Mouse (Mus musculus): Measurements from ENCODE around the gene Arl15. TPM values are rescaled to one million over a fixed set of nuclear protein-coding genes. Genes with fewer than 3 reads are reported as not detected.

The Arl15 gene
- polyA plus RNA-seq, 1 experiment from 2014 or later: 3.7 TPM

GRCm38 (mm10) chr13:113914551-113914971 is 120.3 kb downstream of the Arl15 start:
- Histone ChIP-seq H3K9ac (ENCODE audit: low read length) (no peak overlapping the region), H3K4me2 (replicated peaks; ENCODE audit: low read depth) (no peak overlapping the region), H3K27me3 (ENCODE audit: control insufficient read depth, insufficient read depth, low read length) (no peaks in the 10 kb centered on the region), H3K9me3 (ENCODE audit: control insufficient read depth, low read length) (no peaks in the 10 kb centered on the region), H3K4me1 (replicated peaks; ENCODE audit: control insufficient read depth, insufficient read depth) (no peaks in the 10 kb centered on the region), H3K36me3 (ENCODE audit: control insufficient read depth, insufficient read depth, low read length) (no peaks in the 10 kb centered on the region), H3K27ac (replicated peaks) (no peak overlapping the region), H3K4me3 (ENCODE audit: low read depth, low read length) (no peak overlapping the region)
- DNase-seq (ENCODE audit: low spot score) (no peak), ATAC-seq (ENCODE audit: low FRiP score, low TSS enrichment) (no peak)
- WGBS: 52% methylated on average over 9 of the region's 9 CpGs
- TF ChIP-seq EP300 (optimal IDR thresholded peaks at IDR 0.05) (no peak), CTCF (IDR thresholded peaks at IDR 0.05; ENCODE audit: low read depth) (no peak)

GRCm38 (mm10) chr13:113915700-113916099 is 121.4 kb downstream of the Arl15 start:
- TF ChIP-seq CTCF (IDR thresholded peaks at IDR 0.05; ENCODE audit: low read depth) (no peak), EP300 (optimal IDR thresholded peaks at IDR 0.05) (no peak)
- Histone ChIP-seq H3K27ac (replicated peaks) (no peak overlapping the region), H3K9me3 (ENCODE audit: control insufficient read depth, low read length) (no peaks in the 10 kb centered on the region), H3K9ac (ENCODE audit: low read length) (no peak overlapping the region), H3K36me3 (ENCODE audit: control insufficient read depth, insufficient read depth, low read length) (no peaks in the 10 kb centered on the region), H3K4me2 (replicated peaks; ENCODE audit: low read depth) (no peak overlapping the region), H3K4me3 (ENCODE audit: low read depth, low read length) (no peak overlapping the region), H3K4me1 (replicated peaks; ENCODE audit: control insufficient read depth, insufficient read depth) (no peaks in the 10 kb centered on the region), H3K27me3 (ENCODE audit: control insufficient read depth, insufficient read depth, low read length) (no peaks in the 10 kb centered on the region)
- ATAC-seq (ENCODE audit: low FRiP score, low TSS enrichment) (no peak), DNase-seq (ENCODE audit: low spot score) (no peak)
- WGBS: 94% methylated on average over 14 of the region's 14 CpGs

GRCm38 (mm10) chr13:113916761-113917160 is 122.5 kb downstream of the Arl15 start:
- WGBS: 79% methylated on average over 5 of the region's 5 CpGs
- TF ChIP-seq EP300 (optimal IDR thresholded peaks at IDR 0.05) (no peak), CTCF (IDR thresholded peaks at IDR 0.05; ENCODE audit: low read depth) (no peak)
- H3K27me3 ChIP-seq (ENCODE audit: control insufficient read depth, insufficient read depth, low read length): no peaks in the 10 kb centered on the region
- H3K4me1 ChIP-seq (replicated peaks; ENCODE audit: control insufficient read depth, insufficient read depth): no peaks in the 10 kb centered on the region
- H3K4me3 ChIP-seq (ENCODE audit: low read depth, low read length): no peak overlapping the region
- no peak for DNase-seq (ENCODE audit: low spot score)
- H3K27ac ChIP-seq (replicated peaks): no peak overlapping the region
- H3K9ac ChIP-seq (ENCODE audit: low read length): no peak overlapping the region
- H3K36me3 ChIP-seq (ENCODE audit: control insufficient read depth, insufficient read depth, low read length): no peaks in the 10 kb centered on the region
- no peak for ATAC-seq (ENCODE audit: low FRiP score, low TSS enrichment)
- H3K4me2 ChIP-seq (replicated peaks; ENCODE audit: low read depth): no peak overlapping the region
- no peaks in the 10 kb centered on the region for H3K9me3 ChIP-seq (ENCODE audit: control insufficient read depth, low read length)

DNA sequence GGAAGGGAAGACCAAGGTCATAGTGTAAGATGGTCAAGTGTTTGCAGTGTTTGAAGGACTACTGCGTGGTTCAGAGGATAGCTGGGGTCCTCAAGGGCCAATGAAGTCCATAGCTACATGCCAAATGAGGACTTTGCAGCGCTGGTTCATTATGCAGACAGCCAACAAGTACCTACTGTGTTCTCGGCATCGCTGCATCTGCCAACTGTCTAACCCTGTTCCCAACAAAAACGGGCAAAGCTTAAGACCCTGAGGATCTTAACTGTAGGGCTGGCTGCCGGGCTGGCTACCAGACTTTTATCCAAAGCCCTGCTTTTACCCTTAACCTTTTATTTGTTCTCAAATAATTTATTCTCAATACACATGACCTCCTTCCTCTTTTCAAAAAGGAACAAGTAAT is 123.1 kb downstream of the Arl15 start:
- Histone ChIP-seq H3K4me2 (replicated peaks; ENCODE audit: low read depth) (no peak overlapping the region), H3K9ac (ENCODE audit: low read length) (no peak overlapping the region), H3K36me3 (ENCODE audit: control insufficient read depth, insufficient read depth, low read length) (no peaks in the 10 kb centered on the region), H3K4me3 (ENCODE audit: low read depth, low read length) (no peak overlapping the region), H3K4me1 (replicated peaks; ENCODE audit: control insufficient read depth, insufficient read depth) (no peaks in the 10 kb centered on the region), H3K9me3 (ENCODE audit: control insufficient read depth, low read length) (no peaks in the 10 kb centered on the region), H3K27me3 (ENCODE audit: control insufficient read depth, insufficient read depth, low read length) (no peaks in the 10 kb centered on the region), H3K27ac (replicated peaks) (no peak overlapping the region)
- TF ChIP-seq EP300 (optimal IDR thresholded peaks at IDR 0.05) (no peak), CTCF (IDR thresholded peaks at IDR 0.05; ENCODE audit: low read depth) (no peak)
- no peak for ATAC-seq (ENCODE audit: low FRiP score, low TSS enrichment)
- no peak for DNase-seq (ENCODE audit: low spot score)
- WGBS: 86% methylated on average over 6 of the region's 6 CpGs

GRCm38 (mm10) chr13:113917868-113918411 is 123.6 kb downstream of the Arl15 start:
- ATAC-seq (ENCODE audit: low FRiP score, low TSS enrichment) (no peak), DNase-seq (ENCODE audit: low spot score) (no peak)
- no peaks in the 10 kb centered on the region for H3K27me3 ChIP-seq (ENCODE audit: control insufficient read depth, insufficient read depth, low read length)
- 82% methylated on average over 15 of the region's 15 CpGs for WGBS
- H3K4me2 ChIP-seq (replicated peaks; ENCODE audit: low read depth): no peak overlapping the region
- H3K9me3 ChIP-seq (ENCODE audit: control insufficient read depth, low read length): no peaks in the 10 kb centered on the region
- TF ChIP-seq EP300 (optimal IDR thresholded peaks at IDR 0.05) (no peak), CTCF (IDR thresholded peaks at IDR 0.05; ENCODE audit: low read depth) (no peak)
- H3K36me3 ChIP-seq (ENCODE audit: control insufficient read depth, insufficient read depth, low read length): no peaks in the 10 kb centered on the region
- no peak overlapping the region for H3K4me3 ChIP-seq (ENCODE audit: low read depth, low read length)
- H3K4me1 ChIP-seq (replicated peaks; ENCODE audit: control insufficient read depth, insufficient read depth): no peaks in the 10 kb centered on the region
- no peak overlapping the region for H3K27ac ChIP-seq (replicated peaks)
- no peak overlapping the region for H3K9ac ChIP-seq (ENCODE audit: low read length)

DNA sequence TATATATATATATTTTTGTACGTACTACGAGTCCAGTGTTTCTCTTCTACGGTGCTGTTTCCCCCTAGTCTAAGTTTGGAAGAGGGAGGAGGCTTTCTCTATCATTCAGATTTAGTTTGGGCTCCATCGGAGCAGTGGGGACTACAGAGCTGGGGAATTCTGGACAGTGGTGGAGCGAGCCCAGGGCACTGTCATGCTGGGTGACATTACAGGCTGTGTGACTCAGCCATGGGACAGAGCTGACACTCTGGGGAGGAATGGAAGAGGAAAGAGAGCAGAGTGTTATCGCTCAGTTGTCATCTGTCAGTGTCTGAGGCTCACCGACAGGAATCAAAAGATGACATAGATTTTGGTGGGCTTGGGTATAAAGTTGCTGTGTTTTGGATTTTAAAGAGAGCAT is 124.4 kb downstream of the Arl15 start:
- H3K36me3 ChIP-seq (ENCODE audit: control insufficient read depth, insufficient read depth, low read length): no peaks in the 10 kb centered on the region
- 93% methylated on average over 7 of the region's 7 CpGs for WGBS
- no peaks in the 10 kb centered on the region for H3K27me3 ChIP-seq (ENCODE audit: control insufficient read depth, insufficient read depth, low read length)
- no peaks in the 10 kb centered on the region for H3K4me1 ChIP-seq (replicated peaks; ENCODE audit: control insufficient read depth, insufficient read depth)
- TF ChIP-seq EP300 (optimal IDR thresholded peaks at IDR 0.05): no peak
- no peak for TF ChIP-seq CTCF (IDR thresholded peaks at IDR 0.05; ENCODE audit: low read depth)
- DNase-seq (ENCODE audit: low spot score): no peak
- H3K4me2 ChIP-seq (replicated peaks; ENCODE audit: low read depth): no peak overlapping the region
- H3K9me3 ChIP-seq (ENCODE audit: control insufficient read depth, low read length): no peaks in the 10 kb centered on the region
- no peak overlapping the region for H3K9ac ChIP-seq (ENCODE audit: low read length)
- H3K4me3 ChIP-seq (ENCODE audit: low read depth, low read length): no peak overlapping the region
- no peak for ATAC-seq (ENCODE audit: low FRiP score, low TSS enrichment)
- H3K27ac ChIP-seq (replicated peaks): no peak overlapping the region
